Mouse (Mus musculus): ENCODE measurements around the gene Lrrc23.

GRCm38 (mm10) chr6:124789519-124789918, 10.0 kb upstream of the Lrrc23 start:
- TF ChIP-seq CTCF (IDR thresholded peaks at IDR 0.05; ENCODE audit: borderline replicate concordance, insufficient read depth, low read depth, low read length) (no peak), POLR2A (IDR thresholded peaks at IDR 0.05; ENCODE audit: borderline replicate concordance, insufficient read depth, low read length) (no peak)

All from cerebellum, adult 2 months (tissue).